Mouse (Mus musculus) liver (tissue): Measurements from ENCODE around the gene Pnkd.
A peak's percentile ranks its signal among the peaks of the same experiment; 100 is the strongest.
"Not testable (repeated sequence)": the region's sequence is repeated elsewhere in the genome, so short reads cannot be mapped to it uniquely, and the experiment has no call there.

Experiments
- DNase-seq: peaks from one replicate; pipeline ENCODE4 v3.0.0-alpha.2; 2020; ENCODE audit warnings: mixed read lengths

Gene Pnkd

DNA sequence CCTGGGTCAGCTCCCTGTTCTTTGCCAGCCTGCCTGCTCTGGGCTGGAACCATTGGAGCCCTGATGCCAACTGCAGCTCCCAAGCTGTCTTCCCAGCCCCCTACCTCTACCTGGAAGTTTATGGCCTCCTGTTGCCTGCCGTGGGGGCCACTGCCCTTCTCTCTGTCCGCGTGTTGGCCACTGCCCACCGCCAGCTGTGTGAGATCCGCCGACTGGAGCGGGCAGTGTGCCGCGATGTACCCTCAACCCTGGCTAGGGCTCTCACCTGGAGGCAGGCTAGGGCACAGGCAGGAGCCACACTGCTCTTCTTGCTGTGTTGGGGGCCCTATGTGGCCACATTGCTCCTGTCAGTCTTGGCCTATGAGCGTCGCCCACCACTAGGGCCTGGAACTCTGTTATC lies 5.7 kb upstream of the Pnkd start:
- DNase-seq = no peak

DNA sequence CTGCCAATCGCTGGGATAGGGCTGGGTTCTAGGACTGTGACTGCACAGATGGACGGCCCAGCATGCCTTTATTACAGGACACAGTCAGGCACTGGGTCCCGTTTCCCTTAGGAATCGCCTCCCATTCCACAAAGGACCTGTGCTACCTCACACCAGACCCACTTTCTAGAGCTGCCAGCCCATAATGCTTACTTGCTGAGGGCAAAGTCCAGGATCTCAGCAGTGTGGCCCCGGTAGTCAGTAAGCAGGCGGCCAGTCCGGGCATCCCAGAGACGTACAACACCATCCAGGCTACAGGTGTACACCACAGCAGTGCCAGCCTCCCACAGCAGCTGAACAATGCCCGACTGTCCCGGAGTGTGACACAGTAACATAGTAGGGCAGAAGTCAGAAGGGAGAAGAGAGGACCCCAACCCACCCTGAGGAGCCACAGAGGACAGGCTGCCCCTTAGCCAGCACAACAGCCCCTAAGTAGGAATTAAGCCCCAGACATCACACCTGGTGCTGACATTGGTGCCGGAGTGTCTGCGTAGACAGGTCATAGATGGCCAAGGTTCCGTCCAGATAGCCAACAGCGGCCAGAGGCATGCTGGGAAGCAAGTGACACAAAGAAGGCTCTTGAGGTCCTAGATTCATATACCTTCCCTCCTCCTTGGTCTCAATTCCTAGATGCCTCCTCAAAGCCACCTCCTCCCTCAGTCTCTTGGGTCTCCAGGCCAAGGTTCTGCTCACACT lies 4.0 kb upstream of the Pnkd start:
- no peak for DNase-seq

DNA sequence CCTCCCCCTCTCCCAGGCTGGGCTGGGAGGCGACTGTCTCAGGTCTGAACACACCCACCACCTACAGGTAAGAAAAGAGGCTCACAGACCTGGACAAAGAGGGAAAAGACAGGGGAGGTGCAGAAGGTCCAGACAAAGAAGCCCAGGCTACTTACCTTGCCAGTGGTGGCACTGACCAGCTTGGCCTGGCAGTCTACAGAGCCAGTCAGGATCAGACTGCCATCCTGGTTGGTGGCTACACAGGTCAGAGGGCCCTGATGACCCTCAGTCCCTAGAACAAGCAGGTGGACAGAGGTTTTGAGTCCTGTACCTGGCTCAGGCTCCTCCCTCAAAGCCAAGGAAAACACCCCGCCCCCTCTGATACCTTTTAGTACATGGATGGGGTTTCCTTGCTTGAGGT lies 3.4 kb upstream of the Pnkd start:
- DNase-seq = no peak

DNA sequence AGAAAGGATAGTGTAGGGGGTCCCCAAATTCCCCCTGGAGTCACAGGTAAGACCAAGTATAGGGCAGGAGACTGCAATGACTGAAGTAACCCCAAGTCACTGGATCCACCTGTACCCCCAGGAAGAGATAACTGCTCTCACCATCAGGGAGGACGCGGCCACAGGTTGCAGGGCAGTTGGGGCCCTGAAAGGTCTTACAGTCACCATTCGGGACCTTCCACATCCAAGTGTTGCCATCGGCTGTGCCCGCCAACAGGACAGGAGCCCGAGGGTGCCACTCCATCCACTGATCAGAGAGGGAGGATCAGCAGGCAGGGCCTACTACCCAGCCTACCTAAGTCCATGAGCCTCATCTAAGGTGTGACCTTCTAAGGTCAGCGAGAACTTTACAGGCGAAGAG lies 2.8 kb upstream of the Pnkd start:
- no peak for DNase-seq

DNA sequence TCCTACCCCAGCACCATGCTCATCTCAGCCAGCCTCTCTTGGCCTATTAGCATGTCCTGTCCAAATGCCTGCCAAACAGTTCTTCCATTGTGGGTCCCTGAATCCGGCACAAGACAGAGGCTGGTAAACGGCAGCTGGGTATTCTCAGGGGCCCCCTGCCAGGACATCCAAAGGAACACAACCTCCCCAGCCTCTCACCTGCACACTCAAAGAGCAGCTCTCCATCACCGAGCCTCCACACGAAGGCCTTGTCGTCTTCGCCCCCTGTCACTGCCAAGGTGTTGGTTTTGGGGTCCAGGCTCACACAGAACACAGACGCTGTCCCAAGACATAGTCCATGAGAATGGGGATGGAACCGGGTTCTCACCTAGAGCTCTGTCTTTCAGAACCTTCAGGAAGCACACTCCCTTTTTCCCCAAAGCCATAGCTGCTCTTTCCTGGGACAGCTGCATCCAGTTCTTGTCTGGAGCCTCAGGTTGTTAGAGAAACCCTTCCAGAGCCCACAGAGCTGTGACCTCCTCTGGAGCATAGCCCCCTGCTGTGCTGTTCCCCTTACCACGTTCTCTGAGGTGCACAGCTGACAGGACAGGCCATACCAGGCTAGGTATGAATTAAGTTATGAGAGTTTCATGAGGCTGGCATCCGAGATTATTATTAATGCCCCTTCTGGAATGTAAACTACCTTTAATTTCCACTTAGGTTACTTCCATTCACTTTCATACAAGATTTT lies 1.7 kb upstream of the Pnkd start:
- DNase-seq = no peak

DNA sequence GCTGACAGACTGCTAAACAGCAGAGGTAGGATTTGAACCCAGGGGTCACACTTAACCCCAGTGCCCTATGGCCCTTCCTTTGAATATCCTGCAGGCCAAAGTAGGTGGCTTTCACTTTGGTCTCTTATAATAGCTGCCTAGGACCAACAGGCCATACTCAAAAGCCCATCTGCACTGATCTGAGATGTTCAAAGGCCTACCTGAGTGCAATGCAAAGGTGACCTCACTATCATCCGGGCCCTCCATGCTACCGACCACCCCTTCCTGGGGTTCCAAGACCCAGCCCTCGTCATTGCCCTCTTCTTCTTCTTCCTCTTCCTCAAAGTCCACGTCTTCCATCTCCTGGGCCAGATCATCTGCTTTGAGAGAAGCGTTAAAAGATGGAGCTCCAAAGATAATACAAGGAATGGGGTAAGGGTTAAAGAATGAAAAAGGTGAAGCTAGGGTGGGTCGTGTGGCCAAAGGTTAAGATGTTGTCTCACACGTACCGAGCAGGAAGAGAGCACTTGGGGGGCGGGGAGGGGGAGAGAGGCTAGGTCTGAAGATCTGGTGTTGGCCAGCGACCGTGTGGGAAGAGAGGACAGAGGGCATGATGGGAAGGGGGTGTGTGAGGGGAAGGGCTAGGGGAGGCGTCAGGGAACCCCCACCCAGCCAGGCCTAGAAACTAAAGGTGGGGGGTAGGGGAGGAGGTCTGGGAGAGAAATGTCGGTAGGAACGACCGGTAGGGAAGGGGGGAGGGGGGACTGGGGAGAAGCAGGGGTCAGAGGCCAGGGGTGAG lies 855 bp upstream of the Pnkd start:
- DNase-seq = peak; percentile 69

DNA sequence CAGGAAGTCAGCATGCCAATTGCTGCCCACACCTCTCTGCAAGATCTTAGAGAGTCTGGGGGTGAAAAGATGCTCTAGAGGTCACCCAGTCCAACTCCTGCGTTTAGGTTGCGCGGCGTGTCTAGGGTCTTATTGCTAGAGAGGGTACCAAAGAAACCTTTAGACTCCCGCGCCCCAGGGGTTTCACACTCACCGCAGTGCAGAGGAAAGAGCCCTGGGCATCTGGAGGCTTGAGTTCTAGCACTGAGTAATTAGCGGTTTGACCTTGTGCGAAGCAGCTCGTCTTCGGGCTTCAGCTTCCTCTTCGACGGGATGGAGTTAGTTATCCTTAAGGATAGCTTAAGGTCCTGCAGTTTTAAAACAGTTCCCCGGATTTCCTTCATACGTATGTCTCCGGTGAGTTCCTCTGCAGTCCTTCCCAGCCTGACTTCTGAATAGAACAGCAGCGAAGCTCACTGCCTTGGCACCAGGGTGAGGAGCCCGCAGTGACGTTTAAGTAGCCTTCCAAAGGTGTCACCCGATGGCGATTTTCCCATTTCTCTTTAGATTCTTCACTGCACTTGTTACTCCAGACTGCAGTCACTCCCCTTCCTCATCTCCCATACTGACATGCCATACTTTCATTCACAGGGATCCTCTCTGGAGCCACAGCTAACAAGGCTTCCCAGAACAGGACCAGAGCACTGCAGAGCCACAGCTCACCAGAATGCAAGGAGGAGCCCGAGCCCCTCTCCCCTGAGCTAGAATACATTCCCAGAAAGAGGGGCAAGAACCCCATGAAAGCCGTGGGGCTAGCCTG lies 681 bp downstream of the Pnkd start:
- DNase-seq = no peak

DNA sequence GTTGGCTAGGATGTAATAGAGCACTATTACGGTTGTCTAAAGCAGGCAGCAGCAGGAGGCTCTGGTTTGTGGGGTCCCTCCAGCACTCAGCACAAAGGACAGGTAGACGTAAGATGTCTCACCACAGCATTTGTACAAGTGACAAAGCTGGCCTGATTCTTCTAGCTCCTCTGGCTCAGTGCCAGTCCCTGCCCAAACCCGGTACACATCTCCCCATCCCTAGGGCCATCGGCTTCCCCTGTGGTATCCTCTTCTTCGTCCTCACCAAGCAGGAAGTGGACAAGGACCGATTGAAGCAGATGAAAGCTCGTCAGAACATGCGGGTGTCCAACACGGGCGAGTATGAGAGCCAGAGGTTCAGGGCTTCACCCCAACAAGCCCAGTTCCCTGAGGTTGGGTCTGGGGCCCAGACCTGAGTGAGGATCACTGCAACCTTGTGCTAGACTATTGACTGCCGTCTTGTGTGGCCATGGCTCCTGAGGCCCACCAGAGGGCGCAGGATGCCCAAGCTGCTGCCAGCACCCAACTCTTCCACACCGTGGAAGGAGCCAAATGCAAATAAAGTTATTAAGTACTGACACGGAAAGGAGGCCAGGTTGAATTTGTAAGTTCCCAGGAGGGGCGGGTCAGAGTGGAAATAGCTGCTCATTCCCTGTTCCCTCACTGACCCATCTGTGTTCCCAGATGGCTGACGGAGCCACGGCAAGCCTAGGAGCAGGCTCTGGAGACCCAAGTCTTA lies 2.3 kb downstream of the Pnkd start:
- not testable (repeated sequence) for DNase-seq

DNA sequence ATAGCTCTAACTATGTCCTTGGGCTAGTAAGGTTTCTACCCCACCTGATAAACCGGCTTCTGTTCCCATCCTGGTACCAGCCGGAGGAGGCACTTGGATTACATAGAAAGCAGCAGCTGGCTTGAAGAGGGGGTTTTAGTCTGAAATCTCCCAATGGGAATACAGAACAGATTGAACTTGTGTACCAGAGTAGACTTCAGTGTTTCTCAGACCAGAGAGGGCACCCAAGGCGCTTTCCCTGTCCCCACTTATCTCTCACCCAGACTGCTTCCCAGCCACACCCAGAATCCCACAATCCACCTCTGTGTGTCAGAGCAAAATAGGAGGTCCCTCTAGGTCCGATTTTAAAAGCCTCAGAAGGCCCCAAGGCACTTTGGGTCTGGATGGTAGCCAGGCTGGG lies 3.6 kb downstream of the Pnkd start:
- peak; percentile 48 for DNase-seq

DNA sequence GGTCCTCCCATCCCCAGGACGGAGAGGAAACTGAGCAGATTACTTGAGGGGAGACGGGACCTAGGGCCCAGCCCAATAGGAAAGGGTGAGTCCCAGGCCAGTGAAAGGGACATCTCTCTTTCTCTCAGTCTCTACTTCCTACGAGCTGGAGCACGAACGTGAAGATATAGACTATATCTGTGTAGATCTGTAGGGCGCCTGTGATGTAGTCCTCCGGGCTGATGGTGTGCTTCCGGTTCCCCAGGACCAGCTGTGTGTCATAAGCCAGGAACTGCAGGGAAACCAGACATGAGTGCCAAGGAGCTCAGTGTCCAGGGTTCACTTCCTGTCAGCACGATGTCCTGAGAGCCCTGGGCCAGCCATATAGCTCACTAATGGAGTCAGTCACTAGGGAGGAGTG lies 4.5 kb downstream of the Pnkd start:
- no peak for DNase-seq

DNA sequence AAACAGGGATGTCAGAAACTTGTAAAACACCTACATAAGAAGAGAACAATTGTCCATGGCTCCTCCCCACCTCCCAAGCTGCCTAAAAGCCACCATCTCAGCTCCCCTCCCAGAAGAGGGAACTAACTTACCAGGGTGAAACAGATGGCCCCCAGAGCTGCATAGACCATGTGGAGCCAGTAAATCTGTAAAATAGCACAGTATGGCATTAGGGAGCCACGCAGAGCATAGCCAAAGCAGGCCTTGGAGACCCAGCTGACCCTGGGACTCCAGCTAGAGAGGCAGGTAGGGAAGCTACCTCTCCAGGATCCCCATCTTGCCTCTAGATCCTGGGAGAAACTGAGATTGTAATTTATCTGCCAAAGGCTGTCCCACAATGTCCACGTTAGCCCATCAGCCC lies 5.0 kb downstream of the Pnkd start:
- no peak for DNase-seq

DNA sequence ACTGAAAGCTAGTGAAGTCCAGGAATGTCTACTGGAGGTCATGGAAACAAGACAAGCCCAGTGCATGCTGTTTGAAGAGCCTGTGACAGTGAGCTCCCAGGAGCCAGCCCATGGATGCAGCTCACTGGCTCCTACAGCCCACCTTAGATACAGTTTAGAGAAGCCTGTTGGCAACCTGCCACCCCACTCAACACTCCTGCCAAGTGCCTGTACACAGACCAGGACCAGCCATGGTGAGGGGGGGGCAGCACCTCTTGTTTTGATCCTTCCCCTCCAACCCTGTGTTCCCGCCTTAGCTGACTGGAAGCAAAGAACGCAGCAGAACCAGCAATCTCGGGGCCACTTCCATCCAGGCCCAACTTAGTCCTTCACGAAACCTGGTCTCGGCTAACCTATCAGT lies 5.4 kb downstream of the Pnkd start:
- no peak for DNase-seq

DNA sequence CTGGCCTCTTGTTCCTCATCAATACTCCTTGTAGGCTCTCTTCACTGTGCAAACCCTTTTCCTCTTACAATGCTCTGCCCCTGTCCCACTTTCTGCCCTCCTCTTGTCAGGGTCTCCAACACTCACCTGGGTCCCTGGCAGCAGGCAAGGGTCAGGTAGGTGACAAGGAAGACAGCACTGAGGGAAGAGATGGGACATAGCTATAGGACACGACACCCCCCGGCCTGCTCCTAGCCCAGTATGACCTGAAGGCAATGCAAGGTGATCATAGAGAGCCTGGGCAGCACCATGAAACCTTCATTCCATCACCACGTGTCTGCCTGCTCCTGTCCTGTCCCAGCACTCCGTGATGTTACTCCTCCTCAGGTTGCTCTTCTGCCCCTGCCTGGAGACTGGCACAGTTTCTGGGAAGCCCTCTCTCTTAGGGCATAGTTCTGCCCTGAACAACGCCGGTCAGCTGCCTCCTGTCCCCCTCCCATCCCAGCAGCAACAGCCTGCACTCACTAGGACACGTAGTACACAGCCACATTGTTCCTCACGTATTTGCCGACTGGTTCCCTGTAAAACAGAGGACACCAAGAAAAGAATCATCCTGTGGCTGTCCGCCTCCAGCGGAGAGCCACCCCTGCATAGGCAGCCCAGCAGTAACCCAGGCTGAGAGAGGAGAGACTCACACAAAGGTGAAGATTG lies 7.7 kb downstream of the Pnkd start:
- no peak for DNase-seq

DNA sequence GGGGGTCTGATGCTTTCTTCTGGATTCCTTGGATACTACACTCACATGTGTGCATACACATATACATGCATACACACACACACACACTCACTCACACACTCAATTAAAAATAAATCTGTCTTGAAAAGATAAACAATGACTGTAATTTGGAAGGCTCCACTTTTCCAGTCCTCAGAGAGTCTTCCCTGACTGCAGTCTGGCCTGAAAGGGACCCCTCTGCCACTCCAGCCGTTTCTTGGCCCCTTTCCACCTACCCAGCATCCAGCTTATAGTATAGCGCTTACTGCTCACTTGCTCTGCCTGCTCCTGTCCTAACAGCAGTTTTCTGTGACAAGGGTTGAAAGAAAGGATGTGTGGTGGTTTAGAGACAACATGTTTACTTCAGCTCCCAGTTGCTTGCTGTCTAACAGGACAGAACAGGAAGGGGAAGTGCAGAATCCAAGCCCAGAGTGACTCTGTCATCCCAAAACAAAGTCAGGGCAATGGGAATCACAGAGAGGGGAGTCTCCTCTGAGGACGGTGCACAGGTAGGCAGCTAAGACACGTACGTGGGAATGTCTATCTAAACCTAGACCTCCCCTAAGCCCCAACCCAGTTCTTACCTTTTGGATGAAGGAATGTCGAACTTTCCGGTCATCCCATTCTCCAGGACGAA lies 8.7 kb downstream of the Pnkd start:
- DNase-seq = no peak

DNA sequence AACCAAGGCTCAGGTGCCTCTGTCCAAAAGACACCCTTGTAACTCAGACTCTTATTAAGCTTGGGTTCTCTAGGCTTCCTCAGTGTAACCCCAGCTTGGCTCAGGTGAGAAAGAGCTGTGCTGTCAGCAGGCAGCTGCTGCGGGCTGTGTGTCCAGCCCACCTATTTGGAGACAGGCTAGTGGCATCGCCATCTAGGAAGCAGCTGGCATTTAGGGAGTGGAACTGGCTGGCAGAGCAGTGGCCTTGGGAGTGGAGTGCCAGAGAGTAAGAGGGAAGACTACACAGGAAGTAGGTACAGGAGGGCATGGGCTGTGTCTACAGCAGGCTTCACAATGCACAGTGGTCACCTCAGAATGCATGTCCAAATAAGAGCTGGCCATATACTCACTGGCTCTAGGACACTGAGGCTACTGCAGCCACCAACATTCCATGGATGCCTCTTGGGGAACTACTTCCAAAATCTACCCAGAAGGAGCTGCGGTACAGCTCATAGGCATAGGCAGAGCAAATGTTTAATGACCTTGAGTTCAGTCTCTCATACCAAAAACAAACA lies 9.4 kb downstream of the Pnkd start:
- no peak for DNase-seq

DNA sequence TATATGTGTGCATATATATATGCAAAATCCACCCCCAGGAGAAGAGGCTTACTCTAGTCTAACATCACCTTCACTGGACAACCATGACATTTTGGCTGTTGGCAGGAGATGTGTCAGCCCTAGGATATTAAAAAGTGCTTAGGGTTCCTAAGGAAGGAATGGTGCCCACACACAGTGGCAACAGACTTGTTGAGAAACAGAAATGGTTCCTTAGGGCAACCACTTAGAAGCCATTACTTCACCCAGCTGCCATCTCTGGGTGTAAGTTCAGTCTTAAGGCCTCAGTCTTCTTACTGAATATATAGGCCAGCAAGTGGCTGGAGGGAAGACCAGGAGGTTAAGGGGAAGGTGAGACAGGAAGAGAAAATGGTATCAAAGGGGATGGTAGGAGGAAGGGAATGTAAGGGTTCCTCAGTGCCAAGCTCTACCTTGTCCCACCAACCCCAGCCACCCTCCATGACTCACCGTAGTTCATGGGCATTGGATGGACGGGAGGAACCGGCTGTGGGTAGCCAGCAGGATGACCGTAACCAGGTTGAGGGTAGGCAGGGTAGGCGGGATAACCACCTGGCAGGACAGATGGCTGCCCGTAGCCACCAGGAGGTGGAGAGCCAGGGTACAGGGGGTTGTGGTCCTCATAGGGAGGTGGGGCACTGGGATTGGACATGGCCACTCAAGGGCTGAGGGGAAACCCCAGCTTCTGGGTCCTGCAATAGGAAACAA lies 10.2 kb downstream of the Pnkd start:
- DNase-seq = no peak

DNA sequence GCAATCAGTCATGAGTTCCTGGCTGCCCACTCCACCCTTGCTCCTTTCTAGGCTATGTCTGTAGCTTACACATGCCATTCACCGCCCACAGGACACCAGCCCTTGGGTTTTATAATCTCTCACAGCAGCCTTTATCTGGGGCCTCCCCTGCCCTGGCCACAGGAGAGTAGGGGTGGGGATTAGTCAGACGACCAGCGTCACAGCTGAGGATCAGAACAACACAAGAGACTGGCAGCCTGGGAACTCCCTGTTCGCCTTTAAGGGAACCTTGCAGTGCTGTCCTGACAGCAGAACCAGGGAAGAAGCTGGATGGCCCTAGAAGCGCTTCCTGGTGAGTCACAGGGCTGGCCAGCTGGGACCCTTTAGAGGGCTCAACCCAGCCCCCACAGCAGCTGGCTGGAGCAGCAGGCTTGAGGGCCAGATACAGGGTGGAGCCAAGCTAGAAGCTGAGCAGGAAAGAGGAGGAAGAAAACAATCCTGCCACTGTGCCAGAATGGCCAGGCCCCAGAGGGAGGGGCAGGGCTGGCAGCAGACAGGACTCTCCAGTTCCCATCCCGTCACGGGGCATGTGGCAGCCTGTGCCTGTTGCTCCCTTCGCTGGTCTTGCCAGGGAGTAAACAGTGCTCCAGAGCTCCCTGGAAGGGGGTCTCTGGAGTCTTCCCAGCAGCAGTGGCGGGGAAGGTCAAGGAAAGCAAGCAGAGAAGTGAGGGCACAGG lies 10.9 kb downstream of the Pnkd start:
- peak; percentile 88 for DNase-seq

DNA sequence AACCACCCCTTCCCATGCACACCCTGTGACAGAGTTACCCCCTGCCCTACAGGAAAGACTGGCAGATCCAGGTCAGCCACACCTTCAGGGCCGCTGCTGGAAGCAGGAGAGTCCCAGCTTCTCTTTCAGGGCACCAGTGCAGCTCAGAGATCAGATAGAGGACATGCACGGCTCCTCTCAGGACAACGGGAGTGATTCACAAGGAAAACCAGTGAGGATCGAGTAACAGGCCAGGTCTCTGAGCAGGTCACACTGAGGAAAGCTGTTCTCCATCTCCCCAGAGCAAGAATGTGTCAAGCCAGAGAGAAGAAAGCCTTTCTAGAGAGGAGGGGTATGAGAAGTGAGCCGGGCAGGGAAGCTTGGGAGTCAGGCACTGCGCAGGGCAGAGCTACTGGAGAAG lies 11.7 kb downstream of the Pnkd start:
- peak; percentile 29 for DNase-seq

DNA sequence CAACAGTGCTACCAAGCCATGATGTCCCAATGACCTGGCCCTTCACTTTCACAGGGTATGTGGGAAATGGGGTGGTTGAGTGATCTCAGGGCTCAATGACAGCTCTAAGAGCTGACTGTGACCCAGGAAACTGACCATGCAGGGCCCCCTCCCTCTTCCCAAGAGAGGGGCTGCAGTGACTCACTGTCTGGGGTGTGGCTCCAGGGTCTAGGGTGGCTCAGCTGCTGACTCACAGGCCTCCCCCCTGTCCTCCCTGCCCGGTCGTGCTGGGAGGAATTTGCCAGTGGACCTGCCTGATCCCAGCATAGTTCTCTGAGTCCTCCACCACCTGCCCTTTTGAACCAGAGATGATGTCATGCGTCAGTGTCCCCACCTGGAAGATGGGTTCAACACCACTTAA lies 12.5 kb downstream of the Pnkd start:
- DNase-seq = peak; percentile 47
